Mouse (Mus musculus) left cerebral cortex, postnatal 14 days (tissue): ENCODE measurements around the gene Serinc4. TPM values are rescaled to one million over a fixed set of nuclear protein-coding genes. Genes with fewer than 3 reads are reported as not detected.
A peak's percentile ranks its signal among the peaks of the same experiment; 100 is the strongest.

ENCODE experiments used
- DNase-seq, 2 experiments: peaks; one replicate each; pipeline ENCODE4 v3.0.0; 2021 to 2022; ENCODE audit warnings: low spot score in 2 of 2, mixed read lengths in 1 of 2
- intact Hi-C: fragments of 180-260 bp; cut with DNase I; formaldehyde crosslinking; loops from one replicate; pipeline ENCODE4 v1.15.1; 2025
- microRNA-seq, 2 experiments: library from miRNA; unstranded; fragments of <30 nt; microRNA quantifications; one replicate each; pipeline ENCODE4 v1.2.0; 2022
- total RNA-seq, 2 experiments: library from RNA; stranded (reverse); gene quantifications; 2 replicates each; pipeline ENCODE4 v1.2.3; 2021

The Serinc4 gene
- total RNA-seq, 2 experiments from 2014 or later: 0.70 to 0.82 TPM

DNA sequence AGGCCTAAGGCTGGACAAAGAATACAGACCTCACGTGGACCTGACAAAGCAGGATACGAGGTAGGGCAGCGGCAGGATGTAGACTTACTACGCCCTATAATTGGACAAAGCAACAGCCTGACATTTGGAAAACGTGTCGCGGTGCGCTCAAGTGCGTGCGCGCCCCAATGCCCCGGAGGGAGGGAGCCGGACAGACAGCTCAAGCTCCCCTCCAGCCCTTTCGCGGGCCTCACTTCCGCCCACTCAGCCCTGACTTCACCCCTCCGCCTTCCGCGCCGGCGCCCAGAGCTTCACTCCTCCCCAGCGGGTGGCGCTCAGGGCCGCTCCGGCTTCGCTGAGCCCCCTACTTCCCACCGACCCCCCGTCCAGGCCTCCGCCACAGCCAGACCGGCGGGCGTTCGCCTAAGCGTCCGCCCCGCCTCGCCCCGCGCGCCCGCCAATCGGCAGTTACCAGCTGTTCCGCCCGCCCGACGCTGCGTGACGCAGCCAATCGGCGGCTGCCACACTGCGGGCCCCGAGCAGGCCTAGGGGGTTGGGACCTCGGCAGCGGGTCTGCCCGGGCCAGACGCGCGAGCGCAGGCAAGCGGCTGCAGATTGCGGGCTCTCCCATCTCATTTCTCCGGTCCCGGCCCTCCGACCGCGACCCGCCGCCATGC, 43.1 kb downstream of the Serinc4 start, which contains the start of the genes Pdia3 and Catsper2:
Pdia3 (plus strand) TSS at position 389 of the 656 bp plus-strand sequence.
Catsper2 (minus strand) TSS at position 406 of the 656 bp plus-strand sequence.
- peak; percentile 95 to 96 for DNase-seq
- intact Hi-C loops: no loop called here

DNA sequence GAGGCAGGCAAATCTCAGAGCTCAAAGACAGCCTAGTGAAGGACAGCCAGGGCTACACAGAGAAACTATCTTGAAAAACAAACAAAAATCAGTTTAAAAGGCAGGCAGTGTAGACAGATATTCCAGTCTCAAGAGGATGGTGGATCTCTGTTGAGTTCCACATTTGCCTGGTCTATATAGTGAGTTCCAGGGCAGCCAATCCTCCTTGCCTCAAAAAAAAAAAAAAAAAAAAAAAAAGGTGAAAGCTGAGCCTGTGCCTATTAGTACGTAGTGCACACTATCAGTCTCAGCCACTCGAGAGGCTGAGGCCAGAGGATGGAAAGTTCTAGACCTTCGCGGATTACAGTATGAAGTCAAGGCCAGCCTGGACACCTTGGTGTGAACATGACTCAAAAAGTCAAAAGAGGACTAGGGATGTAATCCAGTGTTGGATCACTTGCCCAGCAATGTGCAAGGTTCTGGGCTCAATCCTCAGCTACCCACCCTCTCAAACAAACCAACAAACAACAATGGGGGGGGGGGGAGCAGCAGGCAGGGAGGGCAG, 43.7 kb downstream of the Serinc4 start:
- peak in 1 of 2 experiments; percentile 18 for DNase-seq
- intact Hi-C loops: no loop called here

DNA sequence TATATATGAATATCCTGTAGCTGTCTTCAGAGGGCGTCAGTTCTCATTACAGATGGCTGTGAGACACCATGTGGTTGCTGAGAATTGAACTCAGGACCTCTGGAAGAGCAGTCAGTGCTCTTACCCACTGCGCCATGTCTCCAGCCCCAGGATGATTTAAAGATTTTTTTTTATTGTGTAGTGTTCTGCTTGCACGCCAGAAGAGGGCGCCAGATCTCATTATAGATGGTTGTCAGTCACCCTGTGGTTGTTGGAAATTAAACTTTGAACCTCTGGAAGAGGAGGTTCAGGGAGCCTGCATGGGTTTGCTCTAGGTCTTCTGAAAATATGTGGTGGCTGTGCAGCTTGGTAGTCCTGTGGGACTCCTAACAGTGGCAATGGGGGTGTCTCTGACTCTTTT, 48.4 kb downstream of the Serinc4 start:
- no peak for DNase-seq
- intact Hi-C loops: no loop called here

DNA sequence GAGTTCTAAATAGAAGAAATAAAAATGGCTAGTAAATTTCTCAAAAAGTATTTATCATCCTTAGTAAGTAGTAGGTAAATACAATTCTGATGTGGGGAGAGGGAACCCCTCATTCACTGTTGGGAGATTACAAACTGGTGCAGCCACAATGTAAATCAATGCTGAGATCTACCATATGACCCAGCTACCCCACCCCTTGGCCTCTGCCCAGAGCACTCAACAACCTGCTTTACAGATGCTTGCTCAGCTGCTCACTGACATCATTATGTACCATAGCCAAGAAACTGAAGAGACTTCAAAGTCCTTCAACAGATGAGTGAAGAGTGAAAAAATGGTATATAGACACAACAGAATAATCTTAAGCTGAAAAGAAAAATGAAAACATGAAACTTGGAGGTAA, 53.3 kb downstream of the Serinc4 start:
- no peak for DNase-seq
- intact Hi-C loops: no loop called here

DNA sequence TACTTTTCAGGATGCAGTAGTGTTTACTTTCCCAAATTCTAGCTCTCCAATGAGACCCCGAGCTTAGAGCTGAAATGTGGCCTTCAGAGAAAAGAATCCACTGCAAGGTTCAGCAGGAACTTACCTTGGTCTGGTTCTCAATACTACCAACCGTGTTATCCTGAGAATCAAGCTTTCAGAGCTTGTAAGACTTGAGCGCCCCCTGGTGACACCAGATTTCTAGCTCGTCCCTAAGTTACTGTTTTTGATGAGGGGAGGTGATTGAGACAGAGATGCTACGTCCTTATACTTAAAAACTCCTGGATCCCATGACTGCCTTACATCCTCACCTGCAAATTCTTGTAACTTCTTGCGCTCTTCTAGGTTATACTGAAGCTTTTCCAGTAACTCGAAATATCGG, 60.0 kb downstream of the Serinc4 start:
- DNase-seq: peak; percentile 71 to 93
- intact Hi-C loops: no loop called here

Small RNA genes within 50 kb of the gene (microRNA-seq; reads per million reads assigned to microRNA genes)
- 0 reads per million in 2 experiments for gene Gm22953

Other genes with a start within 250 kb of the Serinc4 start
- gene Trp53bp1, start 185.4 kb downstream of the Serinc4 start, total RNA-seq: 100 to 1,000 TPM; 136 to 152 TPM
- gene Map1a, start 167.2 kb downstream of the Serinc4 start, total RNA-seq: 100 to 1,000 TPM; 489 to 493 TPM
- gene Ppip5k1, start 101.4 kb downstream of the Serinc4 start, total RNA-seq: 10 to 100 TPM; 83.7 to 90.9 TPM
- gene Ckmt1, start 99.1 kb downstream of the Serinc4 start, total RNA-seq: 100 to 1,000 TPM; 399 to 404 TPM
- gene Strc, start 69.6 kb downstream of the Serinc4 start, total RNA-seq: under 1 TPM in 1 of 2 experiments, not detected in 1; 0.29 TPM
- 100 to 1,000 TPM; 197 to 222 TPM for gene Pdia3, start 43.0 kb downstream of the Serinc4 start, total RNA-seq
- gene Catsper2, start 43.0 kb downstream of the Serinc4 start, total RNA-seq: 1 to 10 TPM; 4.7 to 4.8 TPM
- not detected for gene Ell3, start 12.5 kb downstream of the Serinc4 start, total RNA-seq
- 100 to 1,000 TPM; 168 to 172 TPM for gene Serf2, start 7.6 kb downstream of the Serinc4 start, total RNA-seq
- gene Hypk, start 3.5 kb downstream of the Serinc4 start, total RNA-seq: 10 to 100 TPM; 14.9 to 18.8 TPM
- gene Mfap1b, start 17.3 kb upstream of the Serinc4 start, total RNA-seq: 10 to 100 TPM; 40.3 to 41.8 TPM
- 10 to 100 TPM; 31.9 to 37.9 TPM for gene Mfap1a, start 49.9 kb upstream of the Serinc4 start, total RNA-seq
- gene Wdr76, start 49.9 kb upstream of the Serinc4 start, total RNA-seq: 1 to 10 TPM; 4.1 to 4.7 TPM